Comparison of ENCODE assay signal across 8 mouse cellular contexts in genomic region chr10:60209237-60209636, GRCm38 (mm10). TPM values are rescaled to one million over a fixed set of nuclear protein-coding genes. Genes with fewer than 3 reads are reported as not detected.
DNase-seq lines count a peak whose midpoint lies in the region; TF ChIP-seq lines count a peak whose summit lies in the region.

No protein-coding gene starts in this region.

- H3ac ChIP-seq in myocyte (ENCODE audit: control insufficient read depth, insufficient read length), result no peak overlapping the region

- H3K4me1 ChIP-seq in thymus, adult 2 months (replicated peaks; ENCODE audit: control insufficient read depth, insufficient read depth, low read length), result peaks cover 14% of the 10 kb centered on the region

- H3K4me2 ChIP-seq in myocyte (ENCODE audit: low read depth), result peak overlapping the region; percentile 83

- H3K4me3 ChIP-seq in myocyte, result no peak overlapping the region
- no peak overlapping the region for H3K4me3 ChIP-seq in thymus, adult 2 months (ENCODE audit: control insufficient read depth, insufficient read depth, low read length)

- no peaks in the 10 kb centered on the region for H3K79me2 ChIP-seq in myocyte (ENCODE audit: control insufficient read depth, insufficient read depth)

- 46% methylated on average over 5 of the region's 5 CpGs for WGBS in thymus, adult 2 months

- H3K27ac ChIP-seq in thymus, adult 2 months (ENCODE audit: control insufficient read depth, insufficient read depth, low read length), result no peak overlapping the region

- DNase-seq in urinary bladder, postnatal 14 days (ENCODE audit: low spot score), result peak; percentile 69
- DNase-seq in urinary bladder, postnatal 4 days (ENCODE audit: low spot score in 2 of 2), result no peak
- peak; percentile 73 for DNase-seq in cerebellum, adult 9-11 months
- peak; percentile 89 for DNase-seq in gastrocnemius, postnatal 25 days
- peak; percentile 42 to 64 for DNase-seq in layer of hippocampus, adult 8-10 months (ENCODE audit: low spot score in 2 of 2)
- DNase-seq in thymus, postnatal 0 days (ENCODE audit: low spot score), result no peak
- no peak for DNase-seq in thymus, adult 2 months

- TF ChIP-seq POLR2A in myocyte (IDR thresholded peaks at IDR 0.05; ENCODE audit: insufficient read length, low read depth), result peak; percentile 43
- no peak for TF ChIP-seq POLR2A in thymus, adult 2 months (IDR thresholded peaks at IDR 0.05; ENCODE audit: control insufficient read depth, extremely low read depth, insufficient read depth, low read length, poor library complexity)

- TF ChIP-seq CTCF in thymus, adult 2 months (IDR thresholded peaks at IDR 0.05; ENCODE audit: borderline replicate concordance, control insufficient read depth, extremely low read depth, insufficient read depth, low read length, poor library complexity), result no peak

- no peaks in the 10 kb centered on the region for H3K36me3 ChIP-seq in myocyte (ENCODE audit: control insufficient read depth, insufficient read depth)
- H3K36me3 ChIP-seq in thymus, adult 2 months (ENCODE audit: control insufficient read depth, insufficient read depth, low read length), result no peaks in the 10 kb centered on the region

- no peaks in the 10 kb centered on the region for H3K27me3 ChIP-seq in myocyte (ENCODE audit: control insufficient read depth, insufficient read depth, insufficient read length)
- H3K27me3 ChIP-seq in thymus, adult 2 months (ENCODE audit: control insufficient read depth, insufficient read depth, low read length), result no peaks in the 10 kb centered on the region

TF ChIP-seq in myocyte, 11 proteins besides CTCF, POLR2A, EP300 and RAD21:
- TF ChIP-seq CEBPB (IDR thresholded peaks at IDR 0.05; ENCODE audit: insufficient read depth, poor library complexity, severe bottlenecking), result peak; percentile 93
- peak; percentile 87 for TF ChIP-seq TCF12 (IDR thresholded peaks at IDR 0.05; ENCODE audit: insufficient read depth, poor library complexity, severe bottlenecking)
- no peak for TF ChIP-seq MAX (IDR thresholded peaks at IDR 0.05; ENCODE audit: low read depth)
- peak; percentile 92 to 98 (median 97) for TF ChIP-seq MYOG (IDR thresholded peaks at IDR 0.05; ENCODE audit: control insufficient read depth in 1 of 3, insufficient read depth in 1 of 3, insufficient read length in 2 of 3, low read depth in 2 of 3)
- no peak for TF ChIP-seq SRF (IDR thresholded peaks at IDR 0.05; ENCODE audit: control insufficient read depth, insufficient read length, low read depth)
- peak; percentile 66 to 99 (median 97) for TF ChIP-seq MYOD1 (IDR thresholded peaks at IDR 0.05; ENCODE audit: control insufficient read depth in 1 of 3, insufficient read length in 2 of 3, low read depth in 2 of 3)
- TF ChIP-seq TCF3 (IDR thresholded peaks at IDR 0.05; ENCODE audit: insufficient read length, low read depth), result peak; percentile 92

RNA-seq across cellular contexts. Expression of gene Chst3, which starts 9.8 kb away (rescaled TPM):
- under 1 TPM; 0.26 to 0.51 TPM for total RNA-seq in gastrocnemius, postnatal 25 days (2021)
- total RNA-seq in layer of hippocampus, adult 8-10 months (2022), result 1 to 10 TPM; 1.3 to 2.5 (median 1.8) TPM
- polyA plus RNA-seq in myocyte (2012; fragmentation: generic; extraction: Trizol), result 1.6 TPM
- 0.30 and 0.38 TPM in 2 replicates for polyA plus RNA-seq in thymus, postnatal 0 days (2015; fragmentation: Nextera tagmentation; extraction: Ambion mirVana)
- polyA plus RNA-seq in thymus, adult 2 months (2012; rRNA removed), result 2.1 and 4.5 TPM in 2 replicates

Comparison
In these comparisons a context has a peak if more than half of its experiments do, and no peak if none do; other contexts are left out.
1. DNase-seq: peak in urinary bladder, postnatal 14 days (single experiment), cerebellum, adult 9-11 months (single experiment), gastrocnemius, postnatal 25 days (single experiment) and layer of hippocampus, adult 8-10 months (2 of 2); none in urinary bladder, postnatal 4 days (0 of 2), thymus, postnatal 0 days (single experiment) and thymus, adult 2 months (single experiment).